ENCODE assay signal across 21 mouse cellular contexts in genomic region chr16:14122586-14122985, GRCm38 (mm10). TPM values are rescaled to one million over a fixed set of nuclear protein-coding genes. Genes with fewer than 3 reads are reported as not detected.
DNase-seq lines count a peak whose midpoint lies in the region; ATAC-seq and TF ChIP-seq lines count a peak whose summit lies in the region.
"Had no signal": no experiment of that assay in that cellular context is flagged by ENCODE, and none has a peak within 500 bp of the region (broad histone marks: within the 10 kb centered on the region; RNA-seq: fewer than 3 reads in every experiment).

No protein-coding gene starts in this region.

- H3K4me1 ChIP-seq in kidney, postnatal 0 days (replicated peaks; ENCODE audit: insufficient read depth, low read length) = no peaks in the 10 kb centered on the region
- H3K4me1 ChIP-seq in kidney, adult 2 months (ENCODE audit: control insufficient read depth, insufficient read depth, low read length) = no peaks in the 10 kb centered on the region
- no peaks in the 10 kb centered on the region for H3K4me1 ChIP-seq in midbrain, postnatal 0 days (ENCODE audit: insufficient read depth, low read length)
- no peaks in the 10 kb centered on the region for H3K4me1 ChIP-seq in midbrain, embryonic 16.5 days (ENCODE audit: control insufficient read depth, insufficient read depth, low read length)
- H3K4me1 ChIP-seq: embryonic facial prominence, embryonic 15.5 days; forebrain, embryonic 10.5 days; heart, embryonic 15.5 days; hindbrain, embryonic 10.5 days; kidney, embryonic 15.5 days; neural tube, embryonic 13.5 days had no signal

- no peak for ATAC-seq in kidney, postnatal 0 days (replicated peaks; ENCODE audit: low FRiP score, low read depth)
- ATAC-seq in midbrain, postnatal 0 days (ENCODE audit: low FRiP score) = no peak
- no peak for ATAC-seq in midbrain, embryonic 16.5 days
- ATAC-seq in Patski = no peak
- ATAC-seq: inflammation-experienced regulatory T-cells, adult 6 months had no signal

- no peaks in the 10 kb centered on the region for H3K27me3 ChIP-seq in kidney, postnatal 0 days (ENCODE audit: insufficient read depth, low read length)
- no peaks in the 10 kb centered on the region for H3K27me3 ChIP-seq in kidney, adult 2 months (replicated peaks; ENCODE audit: control insufficient read depth, insufficient read depth, low read length)
- no peaks in the 10 kb centered on the region for H3K27me3 ChIP-seq in midbrain, postnatal 0 days (ENCODE audit: insufficient read depth, low read length)
- H3K27me3 ChIP-seq in midbrain, embryonic 16.5 days (ENCODE audit: control insufficient read depth, insufficient read depth, low read depth, low read length) = no peaks in the 10 kb centered on the region
- H3K27me3 ChIP-seq in Patski = no peaks in the 10 kb centered on the region
- H3K27me3 ChIP-seq: embryonic facial prominence, embryonic 15.5 days; heart, embryonic 15.5 days; kidney, embryonic 15.5 days; neural tube, embryonic 13.5 days had no signal

- TF ChIP-seq CTCF in kidney, postnatal 0 days (IDR thresholded peaks at IDR 0.05; ENCODE audit: low read depth) = peak; percentile 28; the same call in 1 of the 2 replicates
- TF ChIP-seq CTCF in kidney, adult 2 months (conservative IDR thresholded peaks at IDR 0.05; ENCODE audit: insufficient read depth, insufficient read length, low read depth, low read length) = no peak
- TF ChIP-seq CTCF in midbrain, postnatal 0 days (IDR thresholded peaks at IDR 0.05) = peak; percentile 36
- TF ChIP-seq CTCF in Patski (IDR thresholded peaks at IDR 0.05) = peak; percentile 30

- CTCF ChIA-PET in Patski (lab: Charles Lee) = interaction anchor here (1.3 kb wide), 1 partner anchor 11 kb away, joined by 3 read pairs; no protein-coding TSS in a partner anchor

- intact Hi-C loops in heart, postnatal 25 days (cut with DNase I) = loop anchor here (10.0 kb wide), 1 partner anchor 218 kb away; the partner anchor contains the start of genes Mpv17l and Pdxdc1

- no peak overlapping the region for H3K9ac ChIP-seq in kidney, postnatal 0 days (ENCODE audit: low read depth, low read length)
- H3K9ac ChIP-seq in midbrain, postnatal 0 days (replicated peaks; ENCODE audit: low read length, poor library complexity, severe bottlenecking) = no peak overlapping the region
- H3K9ac ChIP-seq in midbrain, embryonic 16.5 days (ENCODE audit: low read depth, low read length) = no peak overlapping the region
- H3K9ac ChIP-seq: embryonic facial prominence, embryonic 15.5 days; heart, embryonic 15.5 days; kidney, embryonic 15.5 days; neural tube, embryonic 13.5 days had no signal

- no peak overlapping the region for H3K27ac ChIP-seq in kidney, postnatal 0 days
- H3K27ac ChIP-seq in kidney, adult 2 months (ENCODE audit: insufficient read depth, low read depth, low read length) = no peak overlapping the region
- no peak overlapping the region for H3K27ac ChIP-seq in midbrain, postnatal 0 days (ENCODE audit: low read depth, low read length)
- no peak overlapping the region for H3K27ac ChIP-seq in midbrain, embryonic 16.5 days (ENCODE audit: low read length)
- H3K27ac ChIP-seq: embryonic facial prominence, embryonic 15.5 days; forebrain, embryonic 10.5 days; heart, embryonic 15.5 days; hindbrain, embryonic 10.5 days; kidney, embryonic 15.5 days; neural tube, embryonic 13.5 days had no signal

- DNase-seq in kidney, postnatal 0 days (ENCODE audit: low spot score) = no peak
- DNase-seq in kidney, adult 2 months = no peak
- DNase-seq in midbrain, postnatal 0 days (ENCODE audit: low spot score) = no peak
- no peak for DNase-seq in Patski (ENCODE audit: low read depth, low spot score)
- no peak for DNase-seq in frontal cortex, postnatal 10 days (ENCODE audit: low spot score in 2 of 2)
- no peak for DNase-seq in heart, postnatal 25 days (ENCODE audit: low spot score)
- DNase-seq: adrenal gland, adult 8-10 months; heart, adult 18-20 months; lung, adult 18-20 months; right cerebral cortex, postnatal 14 days; spleen, adult 18-20 months; thymus, postnatal 36 days had no signal

- H3K9me3 ChIP-seq in kidney, postnatal 0 days (replicated peaks; ENCODE audit: low read length) = no peaks in the 10 kb centered on the region
- H3K9me3 ChIP-seq in midbrain, postnatal 0 days (ENCODE audit: low read length) = no peaks in the 10 kb centered on the region
- H3K9me3 ChIP-seq in midbrain, embryonic 16.5 days (replicated peaks; ENCODE audit: control insufficient read depth, low read length, poor library complexity, severe bottlenecking) = no peaks in the 10 kb centered on the region
- H3K9me3 ChIP-seq: embryonic facial prominence, embryonic 15.5 days; forebrain, embryonic 10.5 days; heart, embryonic 15.5 days; hindbrain, embryonic 10.5 days; kidney, embryonic 15.5 days; neural tube, embryonic 13.5 days had no signal

- POLR2A ChIA-PET in Patski (lab: Charles Lee) = no interaction called here

- no peak overlapping the region for H3K4me3 ChIP-seq in kidney, postnatal 0 days (replicated peaks; ENCODE audit: low read depth, low read length)
- H3K4me3 ChIP-seq in kidney, adult 2 months (ENCODE audit: insufficient read depth, low read depth, low read length) = no peak overlapping the region
- no peak overlapping the region for H3K4me3 ChIP-seq in midbrain, postnatal 0 days (ENCODE audit: low read depth, low read length)
- H3K4me3 ChIP-seq in midbrain, embryonic 16.5 days (ENCODE audit: low read depth, low read length) = no peak overlapping the region
- H3K4me3 ChIP-seq: embryonic facial prominence, embryonic 15.5 days; forebrain, embryonic 10.5 days; heart, embryonic 15.5 days; hindbrain, embryonic 10.5 days; kidney, embryonic 15.5 days; neural tube, embryonic 13.5 days had no signal

- TF ChIP-seq POLR2A in kidney, adult 2 months (IDR thresholded peaks at IDR 0.05; ENCODE audit: low read depth, low read length) = no peak

- H3K4me2 ChIP-seq in kidney, postnatal 0 days (ENCODE audit: low read length) = no peak overlapping the region
- no peak overlapping the region for H3K4me2 ChIP-seq in midbrain, postnatal 0 days (ENCODE audit: low read depth, low read length, poor library complexity, severe bottlenecking)
- no peak overlapping the region for H3K4me2 ChIP-seq in midbrain, embryonic 16.5 days (ENCODE audit: low read length)
- H3K4me2 ChIP-seq: embryonic facial prominence, embryonic 15.5 days; heart, embryonic 15.5 days; kidney, embryonic 15.5 days; midbrain, embryonic 11.5 days; neural tube, embryonic 13.5 days had no signal

- in situ Hi-C loops in Patski (cut with MboI; ENCODE audit: low pct_unique_long_range_greater_than_20kb) = loop anchor here (10.0 kb wide), 1 partner anchor 208 kb away; no protein-coding TSS in a partner anchor

- H3K36me3 ChIP-seq in kidney, postnatal 0 days (ENCODE audit: insufficient read depth, low read length) = peaks cover 48% of the 10 kb centered on the region
- H3K36me3 ChIP-seq in kidney, adult 2 months (ENCODE audit: control insufficient read depth, insufficient read depth, low read length) = peaks cover 9% of the 10 kb centered on the region
- peaks cover 44% of the 10 kb centered on the region for H3K36me3 ChIP-seq in midbrain, postnatal 0 days (ENCODE audit: insufficient read depth, low read length)
- H3K36me3 ChIP-seq in midbrain, embryonic 16.5 days (ENCODE audit: control insufficient read depth, insufficient read depth, low read length) = peaks cover 47% of the 10 kb centered on the region

RNA-seq across cellular contexts. Expression of gene Nde1, which starts 40.5 kb away (rescaled TPM):
- 67.3 and 75.6 TPM in 2 replicates for polyA plus RNA-seq in kidney, postnatal 0 days (2015; fragmentation: Nextera tagmentation; extraction: Ambion mirVana)
- polyA plus RNA-seq in kidney, adult 2 months (2012; rRNA removed) = 22.0 and 23.6 TPM in 2 replicates
- total RNA-seq in midbrain, postnatal 0 days (2014; rRNA removed) = 10.5 and 14.6 TPM in 2 replicates
- polyA plus RNA-seq in midbrain, postnatal 0 days (2015; fragmentation: Nextera tagmentation; extraction: Ambion mirVana) = 10.7 and 12.0 TPM in 2 replicates
- polyA plus RNA-seq in midbrain, embryonic 16.5 days (2015; fragmentation: Nextera tagmentation; extraction: Ambion mirVana) = 18.7 and 21.9 TPM in 2 replicates
- 81.0 TPM for polyA plus RNA-seq in Patski (2021)
- 10 to 100 TPM; 30.0 TPM for total RNA-seq in heart, postnatal 25 days (2021)

RNA-seq across cellular contexts. Expression of gene Marf1, which starts 40.6 kb away (rescaled TPM):
- polyA plus RNA-seq in kidney, postnatal 0 days (2015; fragmentation: Nextera tagmentation; extraction: Ambion mirVana) = 10.2 and 11.3 TPM in 2 replicates
- 11.3 and 11.5 TPM in 2 replicates for polyA plus RNA-seq in kidney, adult 2 months (2012; rRNA removed)
- 24.0 and 29.7 TPM in 2 replicates for total RNA-seq in midbrain, postnatal 0 days (2014; rRNA removed)
- polyA plus RNA-seq in midbrain, postnatal 0 days (2015; fragmentation: Nextera tagmentation; extraction: Ambion mirVana) = 8.7 and 9.4 TPM in 2 replicates
- polyA plus RNA-seq in midbrain, embryonic 16.5 days (2015; fragmentation: Nextera tagmentation; extraction: Ambion mirVana) = 16.0 and 16.4 TPM in 2 replicates
- 23.4 TPM for polyA plus RNA-seq in Patski (2021)
- total RNA-seq in heart, postnatal 25 days (2021) = 10 to 100 TPM; 29.3 to 34.2 TPM
